Mouse (Mus musculus) brain, embryonic 14.5 days (tissue): ENCODE results near the gene Zfp740.

Source experiments
- CTCF ChIP-seq: fragments of 200-500 bp; IDR thresholded peaks from 2 replicates; pipeline ENCODE4 v1.5.1; 2012; ENCODE audit warnings: inconsistent platforms, mild to moderate bottlenecking, moderate library complexity, borderline replicate concordance; ENCODE audit not compliant: insufficient read depth, insufficient read length; ENCODE audit errors: extremely low read depth
- POLR2A ChIP-seq: fragments of 200-500 bp; IDR thresholded peaks from 2 replicates; pipeline ENCODE4 v1.6.1; 2012; ENCODE audit warnings: mild to moderate bottlenecking, inconsistent platforms, borderline replicate concordance; ENCODE audit not compliant: poor library complexity, insufficient read depth, insufficient read length, severe bottlenecking; ENCODE audit errors: extremely low read depth

- TF ChIP-seq CTCF (no peak), POLR2A (no peak)
Measured at GRCm38 (mm10) chr15:102235371-102236027, 32.5 kb downstream of the Zfp740 start.
